Mouse (Mus musculus) G1E (cell line): ENCODE results near the gene Tbx3.

Experiments
- CTCF ChIP-seq: IDR thresholded peaks from 2 replicates; pipeline ENCODE4 v1.5.1; 2012; ENCODE audit warnings: low read depth, low read length, inconsistent platforms, mixed read lengths
- GATA1 ChIP-seq: IDR thresholded peaks from 2 replicates; pipeline ENCODE4 v1.6.1; 2012; ENCODE audit warnings: borderline replicate concordance, low read length, inconsistent platforms, mixed read lengths
- GATA2 ChIP-seq: IDR thresholded peaks from 2 replicates; pipeline ENCODE4 v1.6.1; 2012; ENCODE audit warnings: low read depth, low read length, inconsistent platforms, borderline replicate concordance
- POLR2AphosphoS5 ChIP-seq: IDR thresholded peaks from 2 replicates; pipeline ENCODE4 v1.6.1; 2012; ENCODE audit warnings: low read depth, low read length, inconsistent platforms; ENCODE audit not compliant: insufficient replicate concordance
- TAL1 ChIP-seq: conservative IDR thresholded peaks from 2 replicates; pipeline ENCODE4 v1.6.1; 2012; ENCODE audit warnings: low read depth, low read length, inconsistent platforms, mixed read lengths

DNA sequence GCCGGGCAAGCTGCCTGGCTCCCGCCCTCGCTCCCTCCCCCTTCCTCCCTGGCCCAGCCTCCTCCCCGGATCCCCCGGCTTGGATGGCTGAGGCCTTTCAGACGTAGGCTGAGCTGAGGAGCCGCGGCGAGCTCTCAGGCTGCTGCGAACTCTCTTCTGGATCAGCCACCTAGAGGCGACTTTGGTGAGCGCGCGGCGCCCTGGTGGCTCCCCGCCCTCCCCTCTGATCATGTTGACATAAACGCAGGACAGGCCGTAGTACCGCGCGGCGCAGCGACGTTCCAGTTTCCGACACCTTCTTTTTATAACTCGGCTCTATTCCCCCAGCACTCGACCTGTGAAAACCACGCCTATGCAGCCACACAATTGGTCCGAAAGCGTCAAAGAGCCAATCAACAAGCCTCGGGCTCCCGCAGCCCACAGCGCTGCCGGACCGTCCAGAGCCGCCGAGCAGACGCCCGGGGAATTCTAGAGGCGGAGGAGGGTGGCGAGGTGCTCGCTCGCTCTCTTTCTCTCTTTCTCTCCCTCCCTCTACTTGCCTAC lies at the start of gene Tbx3:
- TF ChIP-seq CTCF = no peak
- no peak for TF ChIP-seq GATA2
- TF ChIP-seq POLR2AphosphoS5 = no peak
- TF ChIP-seq TAL1 = no peak
- TF ChIP-seq GATA1 = no peak
